Mouse (Mus musculus): ENCODE results near the gene Supt7l.

- TF ChIP-seq CTCF (IDR thresholded peaks at IDR 0.05; ENCODE audit: insufficient read depth, low read length), result peak; percentile 95
- TF ChIP-seq POLR2A (IDR thresholded peaks at IDR 0.05; ENCODE audit: borderline replicate concordance, extremely low read depth, low read depth, low read length), result no peak
Observed at GRCm38 (mm10) chr5:31563496-31563895, 35.9 kb upstream of the Supt7l start.

Measured in lung, adult 2 months (tissue).